Mouse (Mus musculus): ENCODE measurements around the gene Aipl1.

GRCm38 (mm10) chr11:72078647-72079046 lies 41.3 kb upstream of the Aipl1 start:
- TF ChIP-seq POLR2A (IDR thresholded peaks at IDR 0.05; ENCODE audit: insufficient read depth, low read depth, low read length) (no peak), CTCF (IDR thresholded peaks at IDR 0.05; ENCODE audit: insufficient read depth, low read depth, low read length) (no peak)
